9 mouse cellular contexts compared by ENCODE assay signal in genomic region chr5:100217178-100218035, GRCm38 (mm10). TPM values are rescaled to one million over a fixed set of nuclear protein-coding genes. Genes with fewer than 3 reads are reported as not detected.
DNase-seq lines count a peak whose midpoint lies in the region; ATAC-seq and TF ChIP-seq lines count a peak whose summit lies in the region.
"Had no signal": no experiment of that assay in that cellular context is flagged by ENCODE, and none has a peak within 500 bp of the region (broad histone marks: within the 10 kb centered on the region; RNA-seq: fewer than 3 reads in every experiment).

No protein-coding gene starts in this region.

- DNase-seq in gastrocnemius, adult 2 months: no peak
- no peak for DNase-seq in gastrocnemius, postnatal 10 days
- DNase-seq in CD4-positive helper T cell, adult 2 months (ENCODE audit: low read depth, low spot score): peak; percentile 17
- no peak for DNase-seq in right cerebral cortex, postnatal 10 days (ENCODE audit: low spot score in 2 of 2)
- no peak for DNase-seq in Muller cell, postnatal 12 days (ENCODE audit: inconsistent ontology term)
- DNase-seq in right cerebral cortex, postnatal 25 days: no peak

- peak overlapping the region; percentile 25 for H3K4me3 ChIP-seq in gastrocnemius, adult 2 months
- peak overlapping the region; percentile 10; the same call in 1 of the 2 replicates for H3K4me3 ChIP-seq in embryonic facial prominence, embryonic 15.5 days (replicated peaks)
- peak overlapping the region; percentile 19 for H3K4me3 ChIP-seq in liver, embryonic 16.5 days (ENCODE audit: low read depth, low read length)

- no peaks in the 10 kb centered on the region; the same call in 1 of the 2 replicates for H3K4me1 ChIP-seq in embryonic facial prominence, embryonic 15.5 days
- no peaks in the 10 kb centered on the region for H3K4me1 ChIP-seq in liver, embryonic 16.5 days (ENCODE audit: control insufficient read depth, low read depth, low read length)

- 28% methylated on average over 17 of the region's 17 CpGs for WGBS in embryonic facial prominence, embryonic 15.5 days
- 10% methylated on average over 17 of the region's 17 CpGs for WGBS in liver, embryonic 16.5 days (ENCODE audit: insufficient replicate concordance)

- H3K9me3 ChIP-seq in embryonic facial prominence, embryonic 15.5 days (replicated peaks): no peaks in the 10 kb centered on the region
- H3K9me3 ChIP-seq in liver, embryonic 16.5 days (replicated peaks; ENCODE audit: control insufficient read depth, low read length): no peaks in the 10 kb centered on the region

- peak; percentile 60; the same call in 1 of the 2 replicates for ATAC-seq in embryonic facial prominence, embryonic 15.5 days (ENCODE audit: insufficient number of reproducible peaks, low FRiP score, low TSS enrichment, low read depth)
- ATAC-seq in liver, embryonic 16.5 days (ENCODE audit: low read depth): peak; percentile 72

- H3K36me3 ChIP-seq in embryonic facial prominence, embryonic 15.5 days: no peaks in the 10 kb centered on the region
- no peaks in the 10 kb centered on the region for H3K36me3 ChIP-seq in liver, embryonic 16.5 days (ENCODE audit: control insufficient read depth, insufficient read depth)

- TF ChIP-seq CTCF in gastrocnemius, adult 2 months (IDR thresholded peaks at IDR 0.05): no peak

- no peaks in the 10 kb centered on the region; the same call in 1 of the 2 replicates for H3K27me3 ChIP-seq in embryonic facial prominence, embryonic 15.5 days
- H3K27me3 ChIP-seq in liver, embryonic 16.5 days (ENCODE audit: control insufficient read depth, insufficient read depth, low read depth, low read length): no peaks in the 10 kb centered on the region

- no peak overlapping the region for H3K9ac ChIP-seq in embryonic facial prominence, embryonic 15.5 days
- H3K9ac ChIP-seq in liver, embryonic 16.5 days (ENCODE audit: low read depth, low read length): no peak overlapping the region

- intact Hi-C loops in gastrocnemius, adult 2 months (cut with DNase I): no loop called here

- 0 out of 2 replicates have a peak overlapping the region, but pooled peaks have one; percentile 3 for H3K4me2 ChIP-seq in embryonic facial prominence, embryonic 15.5 days (replicated peaks)
- H3K4me2 ChIP-seq in liver, embryonic 16.5 days (ENCODE audit: low read depth, low read length): peak overlapping the region; percentile 15; the same call in 1 of the 2 replicates

- no peak overlapping the region; the same call in 1 of the 2 replicates for H3K27ac ChIP-seq in gastrocnemius, adult 2 months
- no peak overlapping the region for H3K27ac ChIP-seq in embryonic facial prominence, embryonic 15.5 days (replicated peaks)
- H3K27ac ChIP-seq in liver, embryonic 16.5 days (ENCODE audit: low read length): no peak overlapping the region

RNA-seq across cellular contexts. Expression of gene Tmem150c, which starts 57.8 kb away (rescaled TPM):
- total RNA-seq in gastrocnemius, adult 2 months (2021): 1 to 10 TPM in 1 of 2 experiments, under 1 TPM in 1; 0.82 to 2.9 TPM
- 1 to 10 TPM; 3.5 to 3.9 TPM for total RNA-seq in gastrocnemius, postnatal 10 days (2021)
- 6.2 and 6.4 TPM in 2 replicates for polyA plus RNA-seq in embryonic facial prominence, embryonic 15.5 days (2015; fragmentation: Nextera tagmentation; extraction: Ambion mirVana)
- 0.43 and 0.67 TPM in 2 replicates for polyA plus RNA-seq in liver, embryonic 16.5 days (2015; fragmentation: Nextera tagmentation; extraction: Ambion mirVana)
- polyA plus RNA-seq: C2C12 had no signal
